Mouse (Mus musculus) stomach, embryonic 15.5 days (tissue): ENCODE measurements around the gene Rnaseh2c. TPM values are rescaled to one million over a fixed set of nuclear protein-coding genes. Genes with fewer than 3 reads are reported as not detected.
A peak's percentile ranks its signal among the peaks of the same experiment; 100 is the strongest.

Source experiments
- ATAC-seq: fragments of 200-750 bp; cut with Nextera tagmentation; 2 replicates; pipeline ENCODE4 v1.8.0; 2017; ENCODE audit warnings: low read depth, moderate number of reproducible peaks, moderate TSS enrichment; ENCODE audit not compliant: insufficient read depth, low FRiP score
- H3K27ac ChIP-seq: fragments of 300-500 bp; sonication (generic); 2 replicates; pipeline ENCODE4 v1.5.1; 2015; ENCODE audit warnings: mild to moderate bottlenecking, inconsistent platforms
- H3K27me3 ChIP-seq: fragments of 300-500 bp; sonication (generic); replicated peaks from 2 replicates; pipeline ENCODE4 v1.6.1; 2015; ENCODE audit warnings: inconsistent platforms
- H3K36me3 ChIP-seq: fragments of 300-500 bp; sonication (generic); 2 replicates; pipeline ENCODE4 v1.6.1; 2015; ENCODE audit warnings: inconsistent platforms
- H3K4me1 ChIP-seq: fragments of 300-500 bp; sonication (generic); 2 replicates; pipeline ENCODE4 v1.6.1; 2015; ENCODE audit warnings: inconsistent platforms
- H3K4me2 ChIP-seq: fragments of 300-500 bp; sonication (generic); 2 replicates; pipeline ENCODE4 v1.6.1; 2015; ENCODE audit warnings: mild to moderate bottlenecking, inconsistent platforms
- H3K4me3 ChIP-seq: fragments of 300-500 bp; sonication (generic); replicated peaks from 2 replicates; pipeline ENCODE4 v1.5.1; 2015; ENCODE audit warnings: inconsistent platforms
- H3K9ac ChIP-seq: fragments of 300-500 bp; sonication (generic); 2 replicates; pipeline ENCODE4 v1.6.1; 2015; ENCODE audit warnings: inconsistent platforms
- H3K9me3 ChIP-seq: fragments of 300-500 bp; sonication (generic); 2 replicates; pipeline ENCODE4 v1.6.1; 2016; ENCODE audit warnings: inconsistent platforms
- WGBS: fragments of 180-500 bp; shearing (Covaris S2); methylation state at CpG from one replicate; pipeline ENCODE4 v1.1.7; 2015; 5-methylcytosine and 5-hydroxymethylcytosine counted together
- polyA plus RNA-seq: library from polyadenylated mRNA; unstranded; fragments of >200 nt; fragmentation: Nextera tagmentation; extraction: Ambion mirVana; gene quantifications from 2 replicates; pipeline ENCODE4 v1.2.1, GENCODE M21; 2015

Rnaseh2c gene
- polyA plus RNA-seq, 1 experiment from 2014 or later: 124 TPM

GRCm38 (mm10) chr19:5580776-5581175 is 20.9 kb upstream of the Rnaseh2c start:
- WGBS: 85% methylated on average over 6 of the region's 6 CpGs
- Histone ChIP-seq H3K9me3 (no peaks in the 10 kb centered on the region), H3K27me3 (no peaks in the 10 kb centered on the region), H3K27ac (no peak overlapping the region), H3K4me2 (no peak overlapping the region), H3K4me1 (no peaks in the 10 kb centered on the region), H3K9ac (no peak overlapping the region), H3K36me3 (no peaks in the 10 kb centered on the region), H3K4me3 (no peak overlapping the region)
- no peak for ATAC-seq

- no peak overlapping the region for H3K4me3 ChIP-seq
- no peak overlapping the region for H3K4me2 ChIP-seq
- ATAC-seq: no peak
- no peaks in the 10 kb centered on the region for H3K27me3 ChIP-seq
- H3K4me1 ChIP-seq: no peaks in the 10 kb centered on the region
- H3K9ac ChIP-seq: no peak overlapping the region
- H3K9me3 ChIP-seq: no peaks in the 10 kb centered on the region
- H3K27ac ChIP-seq: no peak overlapping the region
- no peaks in the 10 kb centered on the region for H3K36me3 ChIP-seq
- WGBS: 74% methylated on average over 2 of the region's 2 CpGs
These were observed 19.7 kb upstream of the Rnaseh2c start for GRCm38 (mm10) chr19:5581995-5582394.

- Histone ChIP-seq H3K27ac (no peak overlapping the region), H3K27me3 (no peaks in the 10 kb centered on the region), H3K36me3 (no peaks in the 10 kb centered on the region), H3K4me1 (no peaks in the 10 kb centered on the region), H3K4me3 (no peak overlapping the region), H3K9ac (no peak overlapping the region), H3K9me3 (no peaks in the 10 kb centered on the region), H3K4me2 (no peak overlapping the region)
- no peak for ATAC-seq
- 70% methylated on average over 9 of the region's 9 CpGs for WGBS
These were observed 12.5 kb upstream of the Rnaseh2c start for GRCm38 (mm10) chr19:5589159-5589558.

DNA sequence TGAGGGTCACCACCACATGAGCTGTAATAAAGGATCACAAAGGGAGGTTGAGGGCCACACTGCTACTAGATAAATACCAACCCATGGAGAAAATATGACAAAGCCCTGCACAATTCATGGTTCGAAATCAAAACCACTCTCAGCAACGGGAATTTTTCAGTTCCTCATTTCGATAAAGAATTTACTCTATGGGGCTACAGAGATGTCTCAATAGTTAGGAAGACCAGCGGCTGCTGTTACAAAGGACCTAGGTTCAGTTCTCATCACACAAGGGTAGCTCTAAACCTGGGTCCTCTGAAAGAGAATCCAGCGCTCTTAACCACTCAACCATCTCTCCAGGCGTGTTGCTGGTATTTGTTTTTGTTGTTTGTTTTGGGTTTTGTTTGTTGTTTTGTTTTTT is 9.8 kb upstream of the Rnaseh2c start:
- H3K4me3 ChIP-seq: no peak overlapping the region
- H3K4me1 ChIP-seq: no peaks in the 10 kb centered on the region
- H3K9ac ChIP-seq: no peak overlapping the region
- no peaks in the 10 kb centered on the region for H3K9me3 ChIP-seq
- ATAC-seq: no peak
- WGBS: 83% methylated on average over 6 of the region's 6 CpGs
- H3K27me3 ChIP-seq: no peaks in the 10 kb centered on the region
- H3K4me2 ChIP-seq: no peak overlapping the region
- no peaks in the 10 kb centered on the region for H3K36me3 ChIP-seq
- H3K27ac ChIP-seq: no peak overlapping the region

- no peak for ATAC-seq
- peaks cover 10% of the 10 kb centered on the region; the same call in 1 of the 2 replicates for H3K36me3 ChIP-seq
These were observed 2.4 kb upstream of the Rnaseh2c start for GRCm38 (mm10) chr19:5599224-5599623.

GRCm38 (mm10) chr19:5603664-5604063 is 2.0 kb downstream of the Rnaseh2c start:
- H3K4me2 ChIP-seq: no peak overlapping the region
- H3K4me1 ChIP-seq: peaks cover 18% of the 10 kb centered on the region
- H3K9ac ChIP-seq: no peak overlapping the region

More at GRCm38 (mm10) chr19:5599224-5599623, 2.4 kb upstream of the Rnaseh2c start:
- Histone ChIP-seq H3K9ac (no peak overlapping the region), H3K4me2 (no peak overlapping the region), H3K27me3 (no peaks in the 10 kb centered on the region), H3K27ac (no peak overlapping the region), H3K4me3 (no peak overlapping the region), H3K9me3 (no peaks in the 10 kb centered on the region), H3K4me1 (peaks cover 12% of the 10 kb centered on the region)
- WGBS: 72% methylated on average over 4 of the region's 4 CpGs

DNA sequence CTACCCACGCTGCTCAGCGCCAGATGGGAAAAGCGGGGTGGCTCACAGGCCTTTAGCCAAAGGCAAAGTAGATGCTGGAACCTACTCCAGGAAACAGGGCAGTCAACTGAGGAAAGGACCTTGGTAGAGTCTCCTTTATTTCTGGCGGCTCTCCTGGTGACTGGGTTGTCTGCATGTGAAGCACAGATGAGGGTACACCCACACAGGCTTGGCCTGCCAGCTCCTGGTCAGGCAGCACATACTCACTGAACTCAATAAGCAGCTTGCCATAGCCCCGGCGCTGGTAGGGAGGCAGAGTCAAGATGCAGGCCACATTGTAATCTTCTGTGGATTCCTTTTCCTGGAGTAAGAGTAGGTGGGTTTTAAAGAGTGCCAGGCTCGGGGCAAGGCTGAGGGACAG is 3.5 kb downstream of the Rnaseh2c start:
- Histone ChIP-seq H3K36me3 (peaks cover 52% of the 10 kb centered on the region), H3K27me3 (no peaks in the 10 kb centered on the region), H3K4me2 (no peak overlapping the region), H3K4me3 (no peak overlapping the region), H3K9me3 (no peaks in the 10 kb centered on the region), H3K4me1 (peaks cover 24% of the 10 kb centered on the region), H3K27ac (no peak overlapping the region), H3K9ac (no peak overlapping the region)
- ATAC-seq: no peak
- 92% methylated on average over 7 of the region's 7 CpGs for WGBS

More at GRCm38 (mm10) chr19:5603664-5604063, 2.0 kb downstream of the Rnaseh2c start:
- H3K27ac ChIP-seq: no peak overlapping the region
- H3K4me3 ChIP-seq: no peak overlapping the region
- ATAC-seq: no peak
- no peaks in the 10 kb centered on the region for H3K27me3 ChIP-seq
- H3K9me3 ChIP-seq: no peaks in the 10 kb centered on the region
- H3K36me3 ChIP-seq: peaks cover 52% of the 10 kb centered on the region
- WGBS: 84% methylated on average over 7 of the region's 7 CpGs

- WGBS: 85% methylated on average over 8 of the region's 8 CpGs
- Histone ChIP-seq H3K4me2 (no peak overlapping the region), H3K36me3 (peaks cover 52% of the 10 kb centered on the region), H3K4me1 (peaks cover 31% of the 10 kb centered on the region), H3K4me3 (no peak overlapping the region), H3K9ac (no peak overlapping the region), H3K27me3 (no peaks in the 10 kb centered on the region), H3K9me3 (no peaks in the 10 kb centered on the region), H3K27ac (no peak overlapping the region)
- no peak for ATAC-seq
These were observed 4.5 kb downstream of the Rnaseh2c start for GRCm38 (mm10) chr19:5606196-5606595.

DNA sequence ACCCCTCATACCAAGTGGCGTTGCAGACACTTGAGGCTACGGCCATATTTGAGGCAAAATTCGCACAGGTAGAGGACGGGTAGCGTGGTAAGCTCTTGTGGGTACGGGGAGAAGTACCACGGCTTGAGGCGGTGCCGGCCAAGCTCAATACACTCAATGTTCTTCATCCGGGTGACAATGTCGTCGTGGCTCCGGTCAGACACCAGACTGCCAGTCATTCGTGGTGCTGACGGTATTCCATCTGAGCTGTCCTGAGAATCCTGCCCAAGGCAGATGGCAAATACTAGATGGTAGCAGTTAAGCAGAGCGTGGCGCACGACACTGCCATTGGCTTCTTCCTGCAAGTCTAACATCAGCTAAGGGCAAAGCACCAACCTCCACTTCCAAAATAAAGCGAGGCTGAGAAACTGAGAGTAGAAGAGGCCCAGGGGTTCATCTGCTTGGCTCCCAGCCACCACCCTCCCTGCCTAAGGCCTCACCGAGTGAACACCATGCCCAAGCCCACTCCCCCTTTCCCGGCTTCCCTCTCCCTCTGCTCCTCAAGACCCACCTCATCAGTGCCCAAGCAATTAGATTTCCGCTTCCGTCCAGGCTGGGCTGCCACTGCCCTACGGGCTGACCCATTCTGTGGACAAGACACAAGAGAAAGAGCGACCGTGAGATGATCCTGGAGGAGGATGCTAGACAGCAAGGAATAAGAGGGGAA is 6.2 kb downstream of the Rnaseh2c start:
- ATAC-seq: no peak
- no peaks in the 10 kb centered on the region for H3K27me3 ChIP-seq
- H3K36me3 ChIP-seq: peaks cover 52% of the 10 kb centered on the region
- H3K9ac ChIP-seq: no peak overlapping the region
- no peak overlapping the region for H3K4me2 ChIP-seq
- H3K4me3 ChIP-seq: no peak overlapping the region
- WGBS: 94% methylated on average over 26 of the region's 26 CpGs
- H3K9me3 ChIP-seq: no peaks in the 10 kb centered on the region
- peaks cover 26% of the 10 kb centered on the region for H3K4me1 ChIP-seq
- H3K27ac ChIP-seq: no peak overlapping the region

DNA sequence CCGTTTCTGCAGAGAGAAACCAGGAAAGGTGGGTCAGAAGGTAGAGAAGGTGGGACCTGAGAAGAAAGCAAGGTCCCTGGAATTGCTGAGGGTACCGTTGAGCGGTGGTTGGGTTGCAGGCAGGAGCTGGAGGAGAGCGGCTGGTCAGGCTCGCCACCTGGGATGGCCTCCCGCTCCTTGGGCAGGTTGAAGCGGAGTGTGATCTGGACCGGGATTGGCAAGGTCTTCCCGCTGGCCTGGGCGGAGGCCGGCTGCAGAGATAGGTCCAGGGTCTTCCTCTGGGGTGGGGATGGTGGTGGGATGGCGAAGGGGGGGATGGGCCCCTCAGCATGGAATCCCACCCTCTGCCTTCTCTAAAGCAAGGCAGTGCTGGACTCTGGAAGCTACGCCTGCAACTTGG is 7.0 kb downstream of the Rnaseh2c start:
- Histone ChIP-seq H3K27ac (no peak overlapping the region), H3K4me1 (peaks cover 21% of the 10 kb centered on the region), H3K9me3 (no peaks in the 10 kb centered on the region), H3K9ac (no peak overlapping the region), H3K27me3 (no peaks in the 10 kb centered on the region), H3K4me3 (peak overlapping the region; percentile 79), H3K36me3 (peaks cover 47% of the 10 kb centered on the region), H3K4me2 (peak overlapping the region; percentile 82)
- WGBS: 92% methylated on average over 13 of the region's 13 CpGs
- ATAC-seq: no peak

DNA sequence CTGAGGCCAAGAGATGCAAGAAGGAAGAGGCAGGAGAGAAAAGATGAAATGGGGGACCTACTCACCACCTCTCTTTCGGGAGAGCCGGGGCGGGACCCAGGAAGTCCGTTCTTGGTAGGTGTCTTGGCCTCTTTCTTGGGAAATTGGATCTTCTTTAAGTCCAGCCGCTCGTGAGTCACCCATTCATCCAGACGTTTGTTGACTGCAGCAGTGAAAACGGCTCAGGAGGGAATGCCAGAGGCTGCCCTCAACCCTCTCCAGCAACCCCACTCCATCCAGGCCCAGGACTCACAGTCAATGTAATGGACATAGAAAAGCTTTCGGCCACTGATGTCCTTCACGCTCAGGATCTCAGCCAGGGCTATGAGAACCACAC is 7.5 kb downstream of the Rnaseh2c start:
- Histone ChIP-seq H3K9ac (peak overlapping the region; percentile 84), H3K9me3 (no peaks in the 10 kb centered on the region), H3K27me3 (no peaks in the 10 kb centered on the region), H3K4me1 (peaks cover 20% of the 10 kb centered on the region), H3K4me2 (peak overlapping the region; percentile 82), H3K4me3 (peak overlapping the region; percentile 79), H3K27ac (peak overlapping the region; percentile 98), H3K36me3 (peaks cover 43% of the 10 kb centered on the region)
- no peak for ATAC-seq
- 49% methylated on average over 10 of the region's 10 CpGs for WGBS

DNA sequence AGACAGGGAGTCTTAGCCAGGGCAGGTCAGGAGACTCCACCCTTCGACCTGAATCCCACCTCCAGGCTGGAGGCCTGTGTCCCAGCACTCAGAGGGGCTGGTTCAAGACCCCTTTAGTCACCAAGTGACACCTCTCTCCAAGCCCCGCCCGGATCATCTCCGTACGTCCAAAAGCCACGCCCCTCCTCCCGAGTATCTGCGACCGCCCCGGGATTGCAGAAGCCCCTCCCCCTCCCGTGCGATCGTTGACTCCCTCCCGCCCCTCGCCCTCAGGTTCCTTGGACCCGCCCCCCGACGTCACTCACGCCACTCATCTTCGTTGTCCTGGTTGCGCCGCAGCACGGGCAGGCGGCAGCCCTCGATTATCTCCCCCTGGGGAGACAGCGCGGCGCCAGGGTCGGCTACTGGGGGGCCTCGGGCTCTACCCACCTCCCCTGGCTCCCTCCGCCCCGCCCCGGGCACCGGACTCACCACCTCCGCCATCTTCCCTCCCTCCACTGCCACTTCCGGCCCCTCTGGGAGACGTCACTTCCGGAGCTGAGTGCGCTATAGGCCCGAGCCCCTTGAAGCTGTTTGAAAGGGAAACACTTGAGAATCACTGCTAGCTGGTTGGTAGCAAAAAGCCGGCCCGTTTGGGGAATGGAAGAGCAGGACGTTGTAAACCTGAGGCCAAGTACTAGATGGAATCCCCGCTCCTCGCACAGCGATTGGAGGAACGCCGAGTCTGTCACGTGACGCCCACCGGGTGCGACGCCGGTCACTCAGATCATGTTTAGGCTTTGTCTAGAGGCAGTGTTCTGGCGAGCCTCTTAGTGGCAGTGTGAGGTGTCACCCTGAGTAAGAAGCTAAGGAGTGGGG is 8.1 kb downstream of the Rnaseh2c start, which contains the start of gene Kat5:
Gene Kat5 (minus strand): TSS at position 691 of the 858 bp plus-strand sequence.
- under 1% methylated on average over 54 of the region's 55 CpGs for WGBS
- H3K4me2 ChIP-seq: peak within 1 kb of the TSS; percentile 82
- peak; percentile 89 for ATAC-seq
- peak within 1 kb of the TSS; percentile 79 for H3K4me3 ChIP-seq
- peak within 1 kb of the TSS; percentile 98 for H3K27ac ChIP-seq
- peaks cover 18% of the 10 kb centered on the region for H3K4me1 ChIP-seq
- H3K36me3 ChIP-seq: peaks cover 37% of the 10 kb centered on the region
- no peaks in the 10 kb centered on the region for H3K27me3 ChIP-seq
- H3K9me3 ChIP-seq: no peaks in the 10 kb centered on the region
- H3K9ac ChIP-seq: peak within 1 kb of the TSS; percentile 84
